8 mouse cellular contexts compared by ENCODE assay signal in genomic region chr14:56812520-56813036, GRCm38 (mm10). TPM values are rescaled to one million over a fixed set of nuclear protein-coding genes. Genes with fewer than 3 reads are reported as not detected.
DNase-seq lines count a peak whose midpoint lies in the region; ATAC-seq lines count a peak whose summit lies in the region.

No protein-coding gene starts in this region.

- H3K9me3 ChIP-seq in hindbrain, embryonic 11.5 days (ENCODE audit: control insufficient read depth, low read length) = no peaks in the 10 kb centered on the region

- WGBS in hindbrain, embryonic 11.5 days = under 1% methylated on average over 35 of the region's 35 CpGs

- peak overlapping the region; percentile 55 for H3K4me3 ChIP-seq in hindbrain, embryonic 11.5 days (ENCODE audit: low read depth, low read length)

- peak; percentile 93 for DNase-seq in MN1 (ENCODE audit: low spot score)
- peak; percentile 95 for DNase-seq in cerebellum, adult 9-10 months
- DNase-seq in hindbrain, embryonic 11.5 days (ENCODE audit: low spot score) = peak; percentile 85
- DNase-seq in layer of hippocampus, postnatal 10 days (ENCODE audit: low spot score in 2 of 2) = peak; percentile 71 to 80
- DNase-seq in lung, postnatal 10 days = peak; percentile 90
- DNase-seq in ovary, postnatal 36 days (ENCODE audit: low spot score) = peak; percentile 69
- peak; percentile 76 to 81 for DNase-seq in thymus, postnatal 36 days

- ATAC-seq in frontal cortex, adult (ENCODE audit: low TSS enrichment) = peak; percentile 39
- ATAC-seq in hindbrain, embryonic 11.5 days (ENCODE audit: low FRiP score) = peak; percentile 57

- H3K4me2 ChIP-seq in hindbrain, embryonic 11.5 days (replicated peaks; ENCODE audit: low read depth, low read length) = peak overlapping the region; percentile 46

- no peaks in the 10 kb centered on the region for H3K4me1 ChIP-seq in hindbrain, embryonic 11.5 days (replicated peaks; ENCODE audit: control insufficient read depth, insufficient read depth, low read length)

- H3K9ac ChIP-seq in hindbrain, embryonic 11.5 days (ENCODE audit: low read depth, low read length) = peak overlapping the region; percentile 78

- H3K27ac ChIP-seq in hindbrain, embryonic 11.5 days (ENCODE audit: low read depth, low read length) = peak overlapping the region; percentile 89

- no peaks in the 10 kb centered on the region for H3K27me3 ChIP-seq in hindbrain, embryonic 11.5 days (ENCODE audit: control insufficient read depth, insufficient read depth, low read length)

- H3K36me3 ChIP-seq in hindbrain, embryonic 11.5 days (ENCODE audit: control insufficient read depth, insufficient read depth, low read length) = no peaks in the 10 kb centered on the region

RNA-seq across cellular contexts. Expression of gene Zmym5, which starts 1.1 kb away (rescaled TPM):
- polyA plus RNA-seq in hindbrain, embryonic 11.5 days (2014; fragmentation: Nextera tagmentation; extraction: Ambion mirVana) = 23.5 and 29.4 TPM in 2 replicates
- 10 to 100 TPM; 28.5 to 32.1 TPM for total RNA-seq in layer of hippocampus, postnatal 10 days (2021)

RNA-seq across cellular contexts. Expression of gene Pspc1, which starts 34.5 kb away (rescaled TPM):
- 62.0 and 62.4 TPM in 2 replicates for polyA plus RNA-seq in hindbrain, embryonic 11.5 days (2014; fragmentation: Nextera tagmentation; extraction: Ambion mirVana)
- total RNA-seq in layer of hippocampus, postnatal 10 days (2021) = 10 to 100 TPM; 69.8 to 70.5 TPM

Comparison
In these comparisons a context has a peak if more than half of its experiments do, and no peak if none do; other contexts are left out.
1. Peak in every context shown above with its lines: DNase-seq, ATAC-seq, H3K4me3 ChIP-seq and H3K27ac ChIP-seq.